Mouse (Mus musculus): Measurements from ENCODE around the gene Cox14. TPM values are rescaled to one million over a fixed set of nuclear protein-coding genes. Genes with fewer than 3 reads are reported as not detected.

The Cox14 gene
- polyA plus RNA-seq, 1 experiment, result 397 TPM

GRCm38 (mm10) chr15:99736675-99737074 is 11.3 kb downstream of the Cox14 start:
- 91% methylated on average over 11 of the region's 11 CpGs for WGBS
- Histone ChIP-seq H3K36me3 (ENCODE audit: control insufficient read depth, insufficient read depth, low read length) (peaks cover 17% of the 10 kb centered on the region), H3K27ac (ENCODE audit: insufficient read depth, low read depth, low read length) (no peak overlapping the region), H3K4me1 (ENCODE audit: control insufficient read depth, insufficient read depth, insufficient read length, low read length) (no peaks in the 10 kb centered on the region), H3K4me3 (ENCODE audit: low read depth, low read length) (no peak overlapping the region), H3K27me3 (ENCODE audit: control insufficient read depth, insufficient read depth, low read length) (no peaks in the 10 kb centered on the region)
- TF ChIP-seq CTCF (IDR thresholded peaks at IDR 0.05; ENCODE audit: extremely low read depth, insufficient read length, insufficient replicate concordance, low read depth, low read length), result no peak
- no peak for TF ChIP-seq POLR2A (IDR thresholded peaks at IDR 0.05; ENCODE audit: low read depth, low read length)

GRCm38 (mm10) chr15:99740229-99740628 is 14.8 kb downstream of the Cox14 start:
- Histone ChIP-seq H3K4me1 (ENCODE audit: control insufficient read depth, insufficient read depth, insufficient read length, low read length) (no peaks in the 10 kb centered on the region), H3K27me3 (ENCODE audit: control insufficient read depth, insufficient read depth, low read length) (no peaks in the 10 kb centered on the region), H3K4me3 (ENCODE audit: low read depth, low read length) (no peak overlapping the region), H3K27ac (ENCODE audit: insufficient read depth, low read depth, low read length) (no peak overlapping the region), H3K36me3 (ENCODE audit: control insufficient read depth, insufficient read depth, low read length) (peaks cover 7% of the 10 kb centered on the region)
- 96% methylated on average over 4 of the region's 4 CpGs for WGBS
- TF ChIP-seq CTCF (IDR thresholded peaks at IDR 0.05; ENCODE audit: extremely low read depth, insufficient read length, insufficient replicate concordance, low read depth, low read length) (no peak), POLR2A (IDR thresholded peaks at IDR 0.05; ENCODE audit: low read depth, low read length) (no peak)

DNA sequence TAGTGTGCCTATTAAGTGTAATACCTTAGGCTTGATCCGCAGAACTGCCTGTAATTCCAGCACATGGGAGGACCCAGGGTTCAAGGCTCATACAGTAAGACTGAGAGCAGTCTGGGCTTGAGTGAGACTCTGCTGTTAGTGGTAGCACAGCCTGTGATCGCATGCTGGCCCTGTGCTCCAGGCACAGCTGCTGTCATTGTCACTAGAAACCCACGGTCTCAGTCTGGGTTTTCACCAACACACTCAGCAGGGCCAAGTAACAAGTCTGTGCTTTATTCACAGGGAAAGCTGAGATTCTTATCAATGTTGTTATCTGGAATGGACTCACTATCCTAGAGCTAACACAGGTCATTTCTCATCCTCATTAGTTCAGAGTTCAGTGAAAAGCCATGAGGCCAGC is 28.8 kb downstream of the Cox14 start:
- TF ChIP-seq POLR2A (IDR thresholded peaks at IDR 0.05; ENCODE audit: low read depth, low read length) (no peak), CTCF (IDR thresholded peaks at IDR 0.05; ENCODE audit: extremely low read depth, insufficient read length, insufficient replicate concordance, low read depth, low read length) (no peak)
- no peak overlapping the region for H3K4me3 ChIP-seq (ENCODE audit: low read depth, low read length)
- peaks cover 3% of the 10 kb centered on the region; the same call in 1 of the 2 replicates for H3K4me1 ChIP-seq (ENCODE audit: control insufficient read depth, insufficient read depth, insufficient read length, low read length)
- H3K36me3 ChIP-seq (ENCODE audit: control insufficient read depth, insufficient read depth, low read length), result no peaks in the 10 kb centered on the region
- WGBS, result 73% methylated on average over 3 of the region's 3 CpGs
- no peaks in the 10 kb centered on the region for H3K27me3 ChIP-seq (ENCODE audit: control insufficient read depth, insufficient read depth, low read length)
- no peak overlapping the region for H3K27ac ChIP-seq (ENCODE audit: insufficient read depth, low read depth, low read length)

GRCm38 (mm10) chr15:99767467-99767866 is 42.0 kb downstream of the Cox14 start:
- 83% methylated on average over 4 of the region's 4 CpGs for WGBS
- no peak for TF ChIP-seq POLR2A (IDR thresholded peaks at IDR 0.05; ENCODE audit: low read depth, low read length)
- TF ChIP-seq CTCF (IDR thresholded peaks at IDR 0.05; ENCODE audit: extremely low read depth, insufficient read length, insufficient replicate concordance, low read depth, low read length), result no peak
- no peaks in the 10 kb centered on the region for H3K27me3 ChIP-seq (ENCODE audit: control insufficient read depth, insufficient read depth, low read length)

GRCm38 (mm10) chr15:99768761-99769160 is 43.3 kb downstream of the Cox14 start:
- H3K36me3 ChIP-seq (ENCODE audit: control insufficient read depth, insufficient read depth, low read length), result no peaks in the 10 kb centered on the region
- H3K4me3 ChIP-seq (ENCODE audit: low read depth, low read length), result no peak overlapping the region
- TF ChIP-seq POLR2A (IDR thresholded peaks at IDR 0.05; ENCODE audit: low read depth, low read length) (no peak), CTCF (IDR thresholded peaks at IDR 0.05; ENCODE audit: extremely low read depth, insufficient read length, insufficient replicate concordance, low read depth, low read length) (no peak)
- WGBS, result 82% methylated on average over 1 of the region's 1 CpGs
- no peak overlapping the region for H3K27ac ChIP-seq (ENCODE audit: insufficient read depth, low read depth, low read length)
- H3K4me1 ChIP-seq (ENCODE audit: control insufficient read depth, insufficient read depth, insufficient read length, low read length), result no peaks in the 10 kb centered on the region; the same call in none of the 2 replicates
- no peaks in the 10 kb centered on the region for H3K27me3 ChIP-seq (ENCODE audit: control insufficient read depth, insufficient read depth, low read length)

More at GRCm38 (mm10) chr15:99767467-99767866, 42.0 kb downstream of the Cox14 start:
- Histone ChIP-seq H3K36me3 (ENCODE audit: control insufficient read depth, insufficient read depth, low read length) (no peaks in the 10 kb centered on the region), H3K4me1 (ENCODE audit: control insufficient read depth, insufficient read depth, insufficient read length, low read length) (no peaks in the 10 kb centered on the region; the same call in none of the 2 replicates), H3K4me3 (ENCODE audit: low read depth, low read length) (no peak overlapping the region), H3K27ac (ENCODE audit: insufficient read depth, low read depth, low read length) (no peak overlapping the region)

DNA sequence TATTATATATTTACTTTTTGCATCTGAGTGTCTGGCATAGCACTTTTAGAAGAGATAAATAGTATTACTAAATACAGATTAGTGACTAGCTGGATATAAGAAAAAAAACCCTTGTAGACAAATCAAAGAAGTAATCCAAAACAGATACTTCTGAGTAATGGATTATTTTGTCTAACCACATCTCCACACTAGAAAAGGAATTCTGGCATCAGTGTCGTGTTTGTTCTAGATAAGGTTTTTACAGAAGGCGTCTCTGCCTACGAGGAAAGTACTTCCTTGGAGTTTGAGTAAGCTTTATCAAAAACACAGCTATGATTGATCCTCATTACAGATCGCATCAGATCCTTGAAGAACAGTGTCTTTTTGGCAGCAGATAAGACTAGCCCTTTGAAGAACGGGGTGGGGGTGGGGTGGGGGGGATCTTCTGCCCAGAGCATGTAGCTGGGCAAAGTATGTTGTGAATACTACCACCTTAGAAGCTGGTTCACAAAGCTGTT is 45.6 kb downstream of the Cox14 start:
- Histone ChIP-seq H3K27me3 (ENCODE audit: control insufficient read depth, insufficient read depth, low read length) (no peaks in the 10 kb centered on the region), H3K4me3 (ENCODE audit: low read depth, low read length) (peak overlapping the region; percentile 77), H3K27ac (ENCODE audit: insufficient read depth, low read depth, low read length) (no peak overlapping the region), H3K36me3 (ENCODE audit: control insufficient read depth, insufficient read depth, low read length) (no peaks in the 10 kb centered on the region), H3K4me1 (ENCODE audit: control insufficient read depth, insufficient read depth, insufficient read length, low read length) (no peaks in the 10 kb centered on the region; the same call in none of the 2 replicates)
- 8% methylated on average over 5 of the region's 5 CpGs for WGBS
- TF ChIP-seq CTCF (IDR thresholded peaks at IDR 0.05; ENCODE audit: extremely low read depth, insufficient read length, insufficient replicate concordance, low read depth, low read length) (no peak), POLR2A (IDR thresholded peaks at IDR 0.05; ENCODE audit: low read depth, low read length) (no peak)

DNA sequence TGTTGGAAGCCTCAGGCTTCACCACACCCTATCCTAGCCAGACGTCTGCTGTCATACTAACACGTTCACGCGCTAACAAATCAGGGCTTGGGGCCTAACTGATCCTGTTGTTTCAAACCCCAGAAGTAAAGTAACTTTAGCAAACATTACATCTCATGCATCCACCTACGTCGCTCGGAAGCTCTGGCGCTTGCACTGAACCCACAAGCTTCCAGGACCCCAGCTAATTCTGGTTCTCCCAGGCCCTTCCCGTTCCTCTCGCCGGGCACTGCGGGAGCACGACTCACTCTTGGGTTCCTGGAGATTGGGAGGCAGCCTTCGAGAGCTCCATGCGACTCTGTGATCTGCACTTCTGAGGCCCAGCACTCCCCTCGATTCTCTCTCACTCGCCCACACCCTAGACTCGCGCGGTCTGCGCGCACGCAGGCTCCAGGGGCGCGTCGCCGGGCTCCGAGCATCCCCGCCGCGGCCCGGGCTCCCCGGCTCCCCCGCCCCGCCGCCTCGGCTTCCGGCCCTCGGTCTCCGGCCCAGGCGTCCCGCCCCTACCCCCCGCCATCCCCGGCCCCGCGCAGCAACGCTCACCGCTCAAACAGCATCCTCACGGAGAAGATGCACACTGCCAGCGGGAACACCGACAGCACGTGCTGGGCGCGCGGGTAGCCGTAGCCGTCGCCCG is 46.3 kb downstream of the Cox14 start:
- WGBS, result 1% methylated on average over 59 of the region's 59 CpGs
- H3K4me1 ChIP-seq (ENCODE audit: control insufficient read depth, insufficient read depth, insufficient read length, low read length), result no peaks in the 10 kb centered on the region; the same call in none of the 2 replicates
- no peaks in the 10 kb centered on the region for H3K36me3 ChIP-seq (ENCODE audit: control insufficient read depth, insufficient read depth, low read length)
- no peak for TF ChIP-seq CTCF (IDR thresholded peaks at IDR 0.05; ENCODE audit: extremely low read depth, insufficient read length, insufficient replicate concordance, low read depth, low read length)
- no peak for TF ChIP-seq POLR2A (IDR thresholded peaks at IDR 0.05; ENCODE audit: low read depth, low read length)
- H3K27me3 ChIP-seq (ENCODE audit: control insufficient read depth, insufficient read depth, low read length), result no peaks in the 10 kb centered on the region
- peak overlapping the region; percentile 26; the same call in 1 of the 2 replicates for H3K27ac ChIP-seq (ENCODE audit: insufficient read depth, low read depth, low read length)
- peak overlapping the region; percentile 77 for H3K4me3 ChIP-seq (ENCODE audit: low read depth, low read length)

All from small intestine, adult 2 months (tissue).